Mouse (Mus musculus) liver, embryonic 11.5 days (tissue): ENCODE data around the gene Dnah5. TPM values are rescaled to one million over a fixed set of nuclear protein-coding genes. Genes with fewer than 3 reads are reported as not detected.
"Not testable (repeated sequence)": the region's sequence is repeated elsewhere in the genome, so short reads cannot be mapped to it uniquely, and the experiment has no call there.

ENCODE experiments used
- ATAC-seq: fragments of 200-750 bp; cut with Nextera tagmentation; replicated peaks from 2 replicates; pipeline ENCODE4 v1.8.0; 2017; ENCODE audit warnings: moderate number of reproducible peaks, mild to moderate bottlenecking, moderate TSS enrichment, moderate library complexity; ENCODE audit not compliant: low FRiP score
- DNase-seq: peaks from one replicate; pipeline ENCODE4 v3.0.0-alpha.2; 2017; ENCODE audit warnings: low spot score
- H3K27ac ChIP-seq: fragments of 300-500 bp; sonication (generic); 2 replicates; pipeline ENCODE4 v1.5.1; 2014; ENCODE audit warnings: mild to moderate bottlenecking, low read depth, low read length, control low read depth
- H3K27me3 ChIP-seq: fragments of 300-500 bp; sonication (generic); replicated peaks from 2 replicates; pipeline ENCODE4 v1.6.1; 2014; ENCODE audit warnings: low read length, mixed read lengths; ENCODE audit not compliant: control insufficient read depth, insufficient read depth
- H3K36me3 ChIP-seq: fragments of 300-500 bp; sonication (generic); 2 replicates; pipeline ENCODE4 v1.6.1; 2014; ENCODE audit warnings: mild to moderate bottlenecking, low read length, moderate library complexity, mixed read lengths; ENCODE audit not compliant: control insufficient read depth, insufficient read depth
- H3K4me1 ChIP-seq: fragments of 300-500 bp; sonication (generic); replicated peaks from 2 replicates; pipeline ENCODE4 v1.6.1; 2014; ENCODE audit warnings: low read length, mixed read lengths; ENCODE audit not compliant: control insufficient read depth, insufficient read depth
- H3K4me2 ChIP-seq: fragments of 300-500 bp; sonication (generic); 2 replicates; pipeline ENCODE4 v1.6.1; 2014; ENCODE audit warnings: mild to moderate bottlenecking, control low read depth, moderate library complexity
- H3K4me3 ChIP-seq: fragments of 300-500 bp; sonication (generic); 2 replicates; pipeline ENCODE4 v1.5.1; 2014; ENCODE audit warnings: low read depth, low read length, control low read depth
- H3K9ac ChIP-seq: fragments of 300-500 bp; sonication (generic); 2 replicates; pipeline ENCODE4 v1.6.1; 2014; ENCODE audit warnings: low read depth, low read length, control low read depth
- H3K9me3 ChIP-seq: fragments of 300-500 bp; sonication (generic); 2 replicates; pipeline ENCODE4 v1.6.1; 2016; ENCODE audit warnings: low read length, inconsistent platforms, mixed read lengths; ENCODE audit not compliant: control insufficient read depth
- WGBS: fragments of 180-500 bp; shearing (Covaris S2); extraction: QIAGEN DNeasy Blood & Tissue Kit; methylation state at CpG from one replicate; pipeline ENCODE4 v1.1.7; 2014; 5-methylcytosine and 5-hydroxymethylcytosine counted together
- polyA plus RNA-seq: library from polyadenylated mRNA; unstranded; fragments of >200 nt; fragmentation: Nextera tagmentation; extraction: Ambion mirVana; gene quantifications from 2 replicates; pipeline ENCODE4 v1.2.1, GENCODE M21; 2014

Gene Dnah5
- polyA plus RNA-seq, 1 experiment from 2014 or later = 0.01 TPM

GRCm38 (mm10) chr15:28461091-28461778, 257.7 kb downstream of the Dnah5 start:
- WGBS = 76% methylated on average over 2 of the region's 2 CpGs
- not testable (repeated sequence) for H3K27me3 ChIP-seq, H3K36me3 ChIP-seq, H3K27ac ChIP-seq, H3K4me2 ChIP-seq, ATAC-seq, H3K4me1 ChIP-seq, H3K9ac ChIP-seq, H3K9me3 ChIP-seq, DNase-seq, H3K4me3 ChIP-seq

GRCm38 (mm10) chr15:28466591-28467247, 263.2 kb downstream of the Dnah5 start:
- WGBS = 87% methylated on average over 3 of the region's 3 CpGs
- Histone ChIP-seq H3K9me3 (no peaks in the 10 kb centered on the region), H3K27me3 (no peaks in the 10 kb centered on the region), H3K4me2 (no peak overlapping the region), H3K9ac (no peak overlapping the region), H3K4me3 (no peak overlapping the region), H3K36me3 (no peaks in the 10 kb centered on the region), H3K4me1 (no peaks in the 10 kb centered on the region), H3K27ac (no peak overlapping the region)
- DNase-seq (no peak), ATAC-seq (no peak)

GRCm38 (mm10) chr15:28473749-28474390, 270.3 kb downstream of the Dnah5 start:
- Histone ChIP-seq H3K9ac (no peak overlapping the region), H3K27me3 (no peaks in the 10 kb centered on the region), H3K9me3 (no peaks in the 10 kb centered on the region), H3K4me2 (no peak overlapping the region), H3K27ac (no peak overlapping the region), H3K36me3 (no peaks in the 10 kb centered on the region), H3K4me1 (no peaks in the 10 kb centered on the region), H3K4me3 (no peak overlapping the region)
- DNase-seq (no peak), ATAC-seq (no peak)
- 58% methylated on average over 6 of the region's 6 CpGs for WGBS

- Histone ChIP-seq H3K4me2 (no peak overlapping the region), H3K4me3 (no peak overlapping the region), H3K9me3 (no peaks in the 10 kb centered on the region), H3K27me3 (no peaks in the 10 kb centered on the region), H3K9ac (no peak overlapping the region), H3K4me1 (no peaks in the 10 kb centered on the region), H3K36me3 (no peaks in the 10 kb centered on the region), H3K27ac (no peak overlapping the region)
- no peak for DNase-seq
- 47% methylated on average over 4 of the region's 4 CpGs for WGBS
- ATAC-seq = no peak
These were observed 299.3 kb downstream of the Dnah5 start for GRCm38 (mm10) chr15:28502820-28503219.

GRCm38 (mm10) chr15:28515176-28515575, 311.6 kb downstream of the Dnah5 start:
- WGBS = 70% methylated on average over 4 of the region's 4 CpGs
- ATAC-seq = no peak

More at GRCm38 (mm10) chr15:28515176-28515575, 311.6 kb downstream of the Dnah5 start:
- Histone ChIP-seq H3K9me3 (no peaks in the 10 kb centered on the region), H3K4me1 (no peaks in the 10 kb centered on the region), H3K36me3 (no peaks in the 10 kb centered on the region), H3K27ac (no peak overlapping the region), H3K27me3 (no peaks in the 10 kb centered on the region), H3K9ac (no peak overlapping the region), H3K4me2 (no peak overlapping the region), H3K4me3 (no peak overlapping the region)
- no peak for DNase-seq

Other genes with a start within 250 kb of the Dnah5 start
- 9.4 and 14.0 TPM in 2 replicates for gene Trio, start 177.9 kb upstream of the Dnah5 start, polyA plus RNA-seq